Mouse (Mus musculus): ENCODE results near the gene Ccl25.
"Not testable (repeated sequence)": the region's sequence is repeated elsewhere in the genome, so short reads cannot be mapped to it uniquely, and the experiment has no call there.

Ccl25 gene

DNA sequence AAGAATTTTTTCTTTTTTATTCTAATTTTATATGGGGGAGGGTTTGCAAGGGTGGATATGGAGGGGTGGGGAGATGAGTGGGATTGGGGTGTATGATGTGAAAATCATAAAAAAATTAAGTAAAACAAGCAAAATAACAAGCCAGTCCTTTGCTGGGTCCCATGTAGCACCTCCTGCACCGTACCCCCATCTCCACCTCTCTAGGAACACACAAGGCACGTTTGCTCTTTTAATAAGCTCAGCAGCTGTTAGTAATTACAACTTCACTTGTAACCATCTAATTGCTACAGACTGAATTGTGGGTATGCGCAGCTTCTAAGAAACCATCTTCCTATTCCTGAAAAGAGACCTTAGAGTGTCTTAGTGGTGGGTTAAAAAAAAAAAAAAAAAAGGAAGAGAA is 15.2 kb downstream of the Ccl25 start:
- no peak for DNase-seq (ENCODE audit: low spot score in 2 of 2)

DNA sequence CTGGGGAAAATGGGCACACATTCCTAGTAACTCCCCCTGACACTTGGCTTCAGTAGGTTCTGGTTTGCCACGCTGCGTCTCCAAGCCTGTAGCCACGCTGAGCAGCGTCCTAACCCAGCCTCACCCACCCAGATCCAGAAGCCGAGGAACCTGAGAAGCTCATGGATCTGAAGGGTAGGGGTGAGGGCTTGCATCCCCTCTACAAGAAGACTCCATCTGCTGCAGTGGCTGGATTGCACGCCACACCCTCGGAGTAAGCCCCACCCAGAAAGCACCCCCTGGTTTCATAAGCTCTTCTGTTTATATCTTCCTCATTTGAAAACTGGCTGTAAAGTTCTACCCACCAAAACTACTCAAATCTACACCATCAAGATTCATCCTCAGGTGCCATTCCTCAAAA is 22.7 kb downstream of the Ccl25 start:
- peak in 1 of 2 experiments; percentile 40 for DNase-seq (ENCODE audit: low spot score in 2 of 2)

DNA sequence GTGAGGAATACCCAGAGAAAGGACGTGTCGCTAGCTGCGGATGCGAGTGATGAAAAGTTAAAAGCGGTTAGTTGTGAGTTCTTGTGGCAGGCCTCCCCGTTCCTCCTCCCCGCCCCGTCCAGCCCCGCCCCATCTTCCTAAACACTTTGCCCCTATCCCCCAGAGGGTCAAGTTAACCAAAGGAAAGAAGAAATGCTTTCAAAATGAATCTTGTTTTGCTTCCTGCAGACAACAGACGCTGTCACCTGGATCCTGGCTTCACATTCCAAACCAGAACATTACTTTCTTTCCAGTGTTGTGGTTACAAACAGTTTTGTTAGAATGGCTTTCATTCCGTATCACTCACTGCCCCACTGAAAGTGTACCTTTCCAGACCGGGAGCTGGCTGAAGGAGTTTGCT is 23.3 kb downstream of the Ccl25 start:
- no peak for DNase-seq (ENCODE audit: low spot score in 2 of 2)

DNA sequence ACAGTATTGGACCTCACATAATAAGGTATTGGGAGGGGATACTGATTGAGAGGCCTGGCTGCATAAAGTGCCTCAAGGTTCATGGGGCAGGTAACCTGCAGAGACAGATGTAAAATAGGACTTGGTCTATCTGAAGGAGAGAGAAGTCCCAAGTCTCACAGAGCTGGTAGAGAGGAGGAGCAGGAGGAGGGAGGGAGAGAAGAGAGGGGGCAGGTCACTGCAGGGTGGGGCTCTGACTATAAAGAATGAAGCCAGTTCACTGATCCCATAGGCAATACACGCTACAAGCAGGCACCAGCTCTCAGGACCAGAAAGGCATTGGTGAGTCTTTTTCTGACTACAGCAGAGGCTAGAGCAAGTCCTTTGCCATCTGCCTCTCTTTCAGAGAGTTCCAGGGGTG is 24.3 kb downstream of the Ccl25 start:
- no peak for DNase-seq (ENCODE audit: low spot score in 2 of 2)

- no peak for DNase-seq (ENCODE audit: low spot score in 2 of 2)
Observed at GRCm38 (mm10) chr8:4350618-4351017, 25.6 kb downstream of the Ccl25 start.

DNA sequence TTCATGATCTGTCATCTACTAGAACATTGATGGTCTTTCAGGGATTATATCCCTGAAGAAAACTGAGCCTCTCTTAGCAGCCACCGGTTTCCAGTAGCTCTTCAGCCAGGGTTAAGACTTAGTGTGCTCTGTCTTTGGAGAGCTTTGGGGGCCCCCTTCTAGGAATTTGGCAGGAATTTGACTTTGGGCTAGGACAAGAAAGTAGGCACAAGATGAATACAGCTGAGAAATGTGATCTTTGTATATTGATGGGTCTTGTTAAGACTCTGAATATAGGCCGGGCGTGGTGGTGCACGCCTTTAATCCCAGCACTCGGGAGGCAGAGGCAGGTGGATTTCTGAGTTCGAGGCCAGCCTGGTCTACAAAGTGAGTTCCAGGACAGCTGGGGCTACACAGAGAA is 27.6 kb downstream of the Ccl25 start:
- not testable (repeated sequence) for DNase-seq (ENCODE audit: low spot score in 2 of 2)

- no peak for DNase-seq (ENCODE audit: low spot score in 2 of 2)
Observed at GRCm38 (mm10) chr8:4353741-4354140, 28.7 kb downstream of the Ccl25 start.

DNA sequence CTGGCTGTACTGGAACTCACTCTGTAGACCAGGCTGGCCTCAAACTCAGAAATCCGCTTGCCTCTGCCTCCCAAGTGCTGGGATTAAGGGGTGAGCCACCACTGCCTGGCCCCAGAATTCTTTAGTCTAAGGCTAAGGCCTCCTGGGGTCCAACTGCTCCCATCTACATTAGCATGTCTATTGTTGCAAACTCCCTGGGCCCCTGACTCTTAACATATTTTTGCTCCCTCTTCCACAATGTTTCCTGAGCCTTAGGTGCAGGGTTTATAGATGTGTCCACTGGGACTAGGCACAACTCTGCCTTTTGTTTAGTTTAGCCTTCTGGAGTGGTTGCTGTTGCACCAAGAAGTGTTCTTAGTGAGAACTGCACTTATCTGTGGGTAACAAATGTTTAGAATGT is 29.5 kb downstream of the Ccl25 start:
- no peak for DNase-seq (ENCODE audit: low spot score in 2 of 2)

DNA sequence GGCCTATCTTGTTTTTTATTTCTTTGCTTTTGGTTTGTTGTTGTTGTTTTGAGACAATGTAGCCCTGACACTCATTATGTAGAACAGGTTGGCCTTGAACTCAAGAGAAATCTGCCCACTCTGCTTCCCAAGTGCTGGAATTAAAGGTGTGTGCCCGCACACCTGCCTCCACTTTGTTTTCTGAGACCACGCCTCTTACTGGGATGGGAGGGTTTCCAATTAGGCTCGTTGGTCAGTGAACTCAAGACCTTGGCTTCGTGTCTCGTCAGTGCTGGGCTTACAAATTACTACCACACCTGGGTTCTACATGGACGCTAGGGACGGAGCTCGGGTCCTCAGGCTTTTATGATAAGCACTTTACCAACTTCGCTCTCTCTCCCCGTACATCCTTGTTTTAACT is 30.4 kb downstream of the Ccl25 start:
- no peak for DNase-seq (ENCODE audit: low spot score in 2 of 2)

DNA sequence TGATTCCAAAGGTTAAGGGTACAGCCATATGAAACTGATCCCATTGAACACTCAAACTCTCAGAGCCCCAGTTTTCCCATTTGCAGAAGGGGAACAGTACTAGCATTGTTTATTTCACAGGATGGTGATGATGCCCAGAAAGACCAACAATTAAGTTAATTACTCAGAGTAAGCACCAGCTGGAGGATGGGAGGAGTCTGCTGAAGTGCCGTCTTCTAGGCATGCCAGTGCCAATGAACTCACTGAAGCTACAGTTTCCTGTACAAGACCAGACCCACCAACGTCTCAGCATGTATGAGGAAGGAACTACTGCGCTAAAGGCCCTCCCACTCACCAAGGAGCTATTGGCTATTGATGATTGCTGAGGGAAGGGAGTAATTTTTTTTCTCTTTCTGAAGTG is 34.4 kb downstream of the Ccl25 start:
- no peak for DNase-seq (ENCODE audit: low spot score in 2 of 2)

DNA sequence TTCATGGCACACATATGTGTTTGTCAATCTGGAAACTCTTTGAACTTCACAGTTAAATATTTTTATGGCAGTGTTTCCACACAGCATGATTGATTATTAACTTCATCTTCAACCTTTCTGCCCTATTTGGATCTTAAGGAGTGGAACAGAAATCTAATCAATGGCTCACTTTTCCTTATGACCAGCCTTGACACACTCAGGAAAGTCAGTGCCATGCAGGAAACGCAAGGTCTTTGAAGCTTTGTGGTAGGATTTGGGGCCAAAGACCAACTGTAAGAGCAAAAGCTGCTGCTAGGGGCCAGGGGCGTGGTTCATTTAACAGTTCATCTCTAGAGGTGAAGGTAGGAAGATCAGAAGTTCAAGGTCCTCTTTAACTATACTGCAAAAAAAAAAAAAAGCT is 35.9 kb downstream of the Ccl25 start:
- DNase-seq (ENCODE audit: low spot score in 2 of 2): no peak

DNA sequence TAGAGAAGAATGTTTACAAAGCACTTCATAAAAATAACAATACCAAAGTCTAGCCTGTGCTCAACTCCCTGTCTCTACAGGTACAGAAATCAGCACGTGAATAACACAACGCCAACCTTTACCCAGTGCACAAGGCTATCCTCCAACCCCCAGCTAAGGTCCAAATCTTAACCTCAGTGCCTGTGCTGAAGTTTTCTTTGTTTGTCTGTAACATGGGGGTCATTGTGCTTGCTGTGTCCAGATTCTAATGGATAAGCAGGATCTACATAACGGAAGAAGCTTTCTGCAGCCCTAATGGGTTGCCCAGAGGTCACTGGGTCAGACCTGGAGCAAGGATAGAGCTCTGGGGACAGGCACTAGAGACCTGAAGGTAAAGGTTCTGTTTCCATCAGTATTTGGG is 41.2 kb downstream of the Ccl25 start:
- DNase-seq (ENCODE audit: low spot score in 2 of 2): no peak

- no peak for DNase-seq (ENCODE audit: low spot score in 2 of 2)
Observed at GRCm38 (mm10) chr8:4367808-4368207, 42.8 kb downstream of the Ccl25 start.

GRCm38 (mm10) chr8:4368470-4368869 is 43.5 kb downstream of the Ccl25 start:
- DNase-seq (ENCODE audit: low spot score in 2 of 2): no peak

DNA sequence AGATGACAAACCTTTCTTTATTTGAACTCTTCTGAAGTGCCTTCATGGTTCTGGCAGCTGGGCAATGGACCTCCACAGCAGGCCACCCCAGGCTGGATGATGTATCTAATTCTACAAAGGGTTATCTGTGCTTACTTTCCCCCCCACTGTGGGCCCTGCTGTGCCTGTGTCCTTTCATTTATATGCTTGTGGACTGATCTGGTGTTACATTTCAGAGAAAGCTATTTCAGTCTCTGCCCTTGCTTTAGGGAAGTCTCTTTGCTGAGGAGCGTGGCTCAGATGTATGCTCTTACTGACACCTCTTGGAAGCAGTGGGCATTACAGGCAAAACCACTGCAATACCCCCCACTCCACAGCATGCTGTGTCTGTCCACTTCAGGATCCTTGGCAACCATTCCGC is 45.1 kb downstream of the Ccl25 start:
- DNase-seq (ENCODE audit: low spot score in 2 of 2): peak; percentile 14 to 59

DNA sequence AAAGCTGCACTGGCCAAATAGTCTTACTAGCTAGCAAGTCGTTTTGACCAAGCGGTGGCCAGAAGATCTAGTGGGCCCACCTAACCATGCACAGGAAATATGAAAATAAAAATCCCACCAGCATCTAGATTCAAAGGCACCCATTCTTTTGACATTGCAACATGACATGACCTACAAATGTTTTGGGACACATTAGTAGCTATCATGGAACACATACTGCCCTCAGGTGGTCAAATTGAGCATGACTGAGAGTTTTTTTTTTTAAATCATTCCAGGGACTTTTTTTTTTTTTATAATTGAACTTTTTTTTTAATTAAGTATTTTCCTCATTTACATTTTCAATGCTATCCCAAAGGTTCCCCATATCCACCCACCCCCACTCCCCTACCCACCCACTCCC is 47.6 kb downstream of the Ccl25 start:
- no peak for DNase-seq (ENCODE audit: low spot score in 2 of 2)

DNA sequence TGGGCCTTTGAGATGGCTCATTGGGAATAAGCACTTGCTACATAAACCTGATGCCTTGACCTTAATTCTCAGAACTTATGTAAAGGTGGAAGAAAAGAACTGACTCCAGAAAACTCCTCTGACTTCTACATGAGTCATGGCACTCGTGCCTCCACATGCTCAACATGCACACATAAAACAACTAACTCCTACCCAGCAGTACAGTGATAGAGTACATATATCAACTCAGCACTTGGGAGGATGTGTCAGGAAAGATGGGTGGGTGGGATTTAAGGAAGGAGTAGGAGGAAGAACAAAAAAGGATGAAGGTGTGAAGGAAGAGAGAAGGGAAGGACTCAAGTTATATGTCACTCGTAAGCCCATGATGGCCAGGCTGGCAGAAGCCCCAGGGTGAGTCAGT is 76.4 kb downstream of the Ccl25 start:
- DNase-seq (ENCODE audit: low spot score in 2 of 2): no peak

DNA sequence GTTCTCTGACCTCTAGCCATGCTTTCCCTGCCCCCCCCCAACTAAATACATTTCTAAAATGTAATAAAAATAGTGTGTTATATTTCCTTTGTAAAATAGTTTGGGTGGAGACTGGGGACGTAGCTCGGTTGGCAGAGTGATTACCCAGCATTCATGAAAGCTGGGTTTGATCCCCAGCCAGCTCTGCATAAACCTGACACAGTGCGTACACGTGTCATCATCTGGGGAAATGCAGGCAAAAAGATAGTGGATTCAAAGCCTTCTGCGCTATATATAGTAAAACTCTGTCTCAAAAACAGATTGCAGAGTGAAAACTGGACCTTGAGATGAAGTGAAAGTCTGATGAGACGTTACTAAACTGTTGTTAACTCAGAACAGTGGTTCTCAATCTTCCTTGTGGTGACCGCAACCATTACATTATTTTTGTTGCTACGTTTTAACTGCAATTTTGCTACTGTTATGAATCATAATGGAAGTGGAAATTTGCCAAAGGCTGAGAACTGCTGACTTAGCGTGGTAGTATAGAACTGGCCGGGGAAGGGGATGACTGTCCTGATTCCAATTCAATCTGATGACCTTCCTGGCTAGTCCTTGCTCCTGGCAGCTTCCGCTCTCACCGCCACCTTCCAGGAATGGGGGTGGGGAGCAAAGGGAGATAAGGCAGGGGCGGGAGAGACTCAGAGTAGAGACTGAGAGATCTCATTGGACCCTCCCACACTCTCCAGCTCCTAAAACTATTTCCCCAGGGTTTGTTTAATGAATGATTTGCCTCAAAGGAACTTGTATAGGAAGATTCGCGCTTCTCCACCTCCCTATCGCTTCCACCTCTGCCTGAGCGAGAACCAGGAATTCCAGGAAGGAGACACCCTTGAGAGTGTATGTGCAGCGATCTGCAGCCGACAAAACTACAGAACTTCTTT is 79.2 kb downstream of the Ccl25 start:
- no peak for DNase-seq (ENCODE audit: low spot score in 2 of 2)

GRCm38 (mm10) chr8:4404880-4405261 is 79.9 kb downstream of the Ccl25 start:
- DNase-seq (ENCODE audit: low spot score in 2 of 2): no peak

DNA sequence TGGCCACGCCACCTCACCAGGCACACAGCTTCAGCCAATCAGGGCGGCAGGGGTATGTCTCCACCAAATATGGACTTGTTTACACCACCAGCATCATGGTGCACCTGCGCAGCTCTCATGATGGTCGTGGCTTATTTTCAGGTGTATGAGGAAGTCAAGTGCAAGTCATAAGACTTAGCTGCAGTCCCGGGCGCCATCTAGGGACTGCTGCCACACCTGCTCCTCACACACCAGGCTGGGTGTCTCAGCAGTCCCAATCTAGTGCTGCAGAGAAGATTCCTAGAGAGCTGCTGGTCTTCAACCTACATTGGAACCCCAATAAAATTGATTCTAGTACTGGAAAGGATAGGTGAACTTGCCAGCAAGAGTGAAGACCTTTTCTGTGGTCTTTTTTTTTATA is 83.4 kb downstream of the Ccl25 start:
- DNase-seq (ENCODE audit: low spot score in 2 of 2): not testable (repeated sequence)
